Mouse (Mus musculus) 416B (cell line): ENCODE results near the gene Orc5.
"Not testable (repeated sequence)": the region's sequence is repeated elsewhere in the genome, so short reads cannot be mapped to it uniquely, and the experiment has no call there.

Experiments used
- DNase-seq: peaks from one replicate; pipeline ENCODE4 v3.0.0; 2011; ENCODE audit warnings: low read depth

The Orc5 gene

GRCm38 (mm10) chr5:22536695-22537094, 13.5 kb downstream of the Orc5 start:
- no peak for DNase-seq

GRCm38 (mm10) chr5:22532571-22532970, 17.7 kb downstream of the Orc5 start:
- DNase-seq, result no peak

DNA sequence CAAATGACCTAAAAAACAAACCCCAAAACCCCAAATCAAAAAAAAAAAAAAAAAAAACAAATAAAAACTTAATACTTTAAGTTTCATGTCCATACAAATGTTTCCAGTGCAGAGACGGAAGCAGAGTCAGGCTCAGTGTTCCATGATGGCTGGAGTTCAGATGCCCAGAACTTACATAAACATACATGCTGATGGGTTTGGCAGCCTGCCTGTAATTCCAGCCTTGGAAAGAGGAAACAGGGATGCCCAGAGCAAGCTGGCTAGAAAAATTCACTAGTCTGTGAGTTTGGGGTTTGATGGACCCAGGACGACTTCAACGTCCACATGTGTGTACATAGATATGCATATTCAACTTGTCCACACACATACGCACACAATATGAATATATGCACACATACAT, 27.6 kb downstream of the Orc5 start:
- DNase-seq, result no peak

DNA sequence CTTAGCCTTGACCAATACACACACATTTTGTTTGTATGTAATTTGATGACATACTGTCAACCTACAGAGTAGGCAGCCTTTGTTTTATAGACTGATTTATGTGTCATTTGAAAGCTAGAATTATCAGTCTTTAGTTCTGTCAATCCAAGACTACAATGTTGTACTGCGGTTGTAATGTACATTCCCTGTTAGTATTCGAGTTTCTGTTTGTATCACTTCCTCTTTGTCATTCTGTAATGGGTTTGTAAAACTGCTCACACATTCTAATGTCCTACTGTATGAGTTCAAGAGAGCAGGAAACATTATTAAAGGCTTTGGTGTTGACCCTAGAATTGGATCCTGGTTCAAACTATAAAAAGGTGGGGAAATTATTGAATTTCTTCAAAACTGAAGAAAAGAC, 30.5 kb downstream of the Orc5 start:
- DNase-seq, result no peak

DNA sequence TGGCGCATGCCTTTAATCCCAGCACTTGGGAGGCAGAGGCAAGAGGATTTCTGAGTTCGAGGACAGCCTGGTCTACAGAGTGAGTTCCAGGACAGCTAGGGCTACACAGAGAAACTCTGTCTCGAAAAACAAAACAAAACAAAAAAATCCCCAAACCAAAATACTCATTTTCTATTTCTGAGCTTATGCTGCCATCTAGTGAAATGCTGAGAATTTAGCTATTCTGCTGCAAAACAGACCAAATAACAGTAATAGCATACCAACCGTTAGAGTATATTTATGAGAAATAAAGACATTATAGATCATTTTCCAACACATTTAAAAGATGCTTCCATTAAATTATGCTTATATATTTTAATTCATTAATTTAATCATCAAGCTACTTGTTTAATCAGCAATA, 34.5 kb downstream of the Orc5 start:
- DNase-seq, result peak; percentile 36

DNA sequence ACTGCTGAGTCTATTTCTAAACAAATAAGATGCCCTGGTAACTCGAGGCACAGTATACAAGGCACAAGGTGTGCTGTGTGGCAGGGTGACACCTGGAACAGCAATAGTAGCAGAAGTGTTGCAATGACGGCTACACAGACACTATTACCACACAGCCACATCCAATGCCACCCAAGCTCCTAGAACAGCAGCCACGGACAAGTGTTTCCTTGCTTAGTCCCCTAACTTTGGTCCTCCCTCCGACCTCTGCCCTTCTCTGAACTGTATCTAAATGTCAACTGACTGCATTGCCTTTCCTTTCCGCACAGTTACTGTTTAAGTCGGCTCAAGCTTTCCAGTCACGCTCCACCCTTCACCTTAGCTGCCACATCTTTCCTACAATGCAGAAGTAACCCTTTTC, 36.0 kb downstream of the Orc5 start:
- not testable (repeated sequence) for DNase-seq

DNA sequence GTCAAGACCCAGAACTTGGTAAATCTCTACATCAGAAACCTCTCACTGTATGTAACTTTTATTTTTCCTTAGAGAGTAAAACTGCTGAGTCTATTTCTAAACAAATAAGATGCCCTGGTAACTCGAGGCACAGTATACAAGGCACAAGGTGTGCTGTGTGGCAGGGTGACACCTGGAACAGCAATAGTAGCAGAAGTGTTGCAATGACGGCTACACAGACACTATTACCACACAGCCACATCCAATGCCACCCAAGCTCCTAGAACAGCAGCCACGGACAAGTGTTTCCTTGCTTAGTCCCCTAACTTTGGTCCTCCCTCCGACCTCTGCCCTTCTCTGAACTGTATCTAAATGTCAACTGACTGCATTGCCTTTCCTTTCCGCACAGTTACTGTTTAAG, 37.6 kb downstream of the Orc5 start:
- not testable (repeated sequence) for DNase-seq

DNA sequence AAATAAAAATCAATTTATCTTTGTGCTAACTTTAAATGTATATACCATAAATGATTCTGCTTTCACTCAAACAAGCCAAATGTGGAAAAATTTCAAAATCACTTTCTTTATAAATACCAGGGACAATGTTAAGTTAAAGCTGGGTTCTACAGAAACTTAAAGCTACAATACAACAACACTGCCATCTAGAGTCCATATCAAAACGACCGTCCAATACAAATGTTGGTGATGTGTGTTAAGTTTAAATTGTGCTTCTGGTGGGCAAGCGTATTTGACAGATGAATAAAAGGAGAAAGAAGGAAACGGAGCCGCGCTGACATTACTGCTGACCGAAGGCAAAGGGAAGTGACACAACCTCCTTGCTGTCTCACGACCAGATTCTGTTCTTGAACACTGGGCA, 38.4 kb downstream of the Orc5 start:
- peak; percentile 54 for DNase-seq

DNA sequence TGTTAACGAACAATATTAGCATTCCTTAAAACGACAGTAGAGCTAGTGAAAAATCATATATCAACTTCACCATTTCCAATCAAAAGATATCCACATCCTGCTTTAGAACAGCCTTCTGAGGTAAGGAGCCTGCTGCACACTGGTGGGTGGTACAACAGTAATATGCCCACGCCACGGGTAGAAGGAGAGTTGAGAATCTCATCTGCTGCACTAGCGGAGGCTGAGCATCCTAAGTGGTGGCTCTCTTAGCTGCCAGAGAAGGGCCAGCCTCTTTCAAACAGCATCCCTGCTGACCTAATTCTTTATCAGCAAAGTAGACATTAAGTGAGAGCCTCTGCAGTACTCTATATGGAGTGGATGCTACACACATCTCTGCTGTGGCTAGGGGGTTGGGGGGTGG, 41.7 kb downstream of the Orc5 start:
- no peak for DNase-seq

GRCm38 (mm10) chr5:22499437-22499836, 50.8 kb downstream of the Orc5 start:
- no peak for DNase-seq

DNA sequence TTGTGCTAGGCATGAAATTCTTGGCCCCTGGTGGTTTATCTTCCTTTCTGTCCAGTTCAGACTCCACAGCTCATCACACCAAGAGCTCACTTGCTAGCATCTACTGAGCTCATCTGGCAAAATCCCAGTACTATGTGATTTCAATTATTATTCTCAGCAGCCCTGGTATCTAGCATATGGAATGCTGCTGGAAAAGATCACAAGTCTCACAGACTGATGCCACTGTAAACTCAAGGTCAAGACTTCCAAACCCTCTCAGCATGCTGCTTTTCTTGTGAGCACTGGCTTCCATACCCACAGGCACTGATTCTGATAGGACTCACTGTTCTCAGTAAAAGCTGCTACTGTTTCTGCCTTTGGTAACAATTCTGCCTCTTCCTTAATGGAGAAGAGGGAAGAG, 59.1 kb downstream of the Orc5 start:
- no peak for DNase-seq

- peak; percentile 36 for DNase-seq
Observed at GRCm38 (mm10) chr5:22489091-22489490, 61.1 kb downstream of the Orc5 start.

DNA sequence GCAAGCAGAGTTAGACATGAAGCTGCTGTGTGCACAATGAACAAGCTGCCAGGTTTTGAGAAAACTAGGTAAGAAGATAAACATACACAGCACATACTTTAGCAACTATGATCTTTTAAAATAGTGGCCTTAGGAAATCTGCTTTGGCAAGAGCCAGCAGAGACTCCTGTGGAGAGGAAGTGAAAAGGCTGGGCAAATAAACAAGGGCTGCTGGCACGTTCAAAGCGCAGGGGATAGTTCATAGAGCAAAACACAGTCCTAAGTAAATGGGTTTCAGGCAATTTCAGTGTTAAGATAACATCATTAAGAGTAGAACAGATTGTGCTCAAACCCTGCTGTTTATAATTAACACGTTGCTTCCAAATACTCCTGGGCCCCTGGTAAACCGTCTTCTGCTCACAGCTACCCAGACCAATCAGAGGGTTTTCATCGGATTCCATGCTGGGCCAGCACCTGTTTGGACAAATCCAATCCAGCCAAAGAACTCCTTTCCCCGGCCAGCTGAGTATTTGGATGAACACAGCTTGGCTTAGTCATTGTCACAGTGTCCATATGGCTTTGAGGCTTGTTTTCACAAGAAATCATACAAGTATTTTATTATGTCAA, 63.5 kb downstream of the Orc5 start:
- DNase-seq, result no peak

DNA sequence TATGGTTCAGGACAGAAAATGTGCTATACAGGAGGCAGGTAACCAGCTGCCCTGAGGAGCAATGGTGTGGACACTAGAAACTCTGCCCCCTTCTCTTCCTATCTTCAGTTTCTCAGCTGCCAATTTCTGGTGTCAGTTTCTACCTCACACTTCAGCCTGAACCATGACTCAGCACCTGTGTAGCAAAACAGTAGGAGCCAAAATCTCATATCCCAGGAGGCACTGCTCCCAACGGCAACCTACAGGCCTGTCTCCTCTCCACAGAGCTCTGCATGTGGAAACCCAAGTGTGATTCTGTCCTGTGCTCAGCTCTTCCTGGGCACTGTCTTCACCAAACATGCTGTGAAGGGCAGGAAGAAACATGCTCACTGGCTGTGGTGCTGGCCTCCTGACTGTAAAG, 64.5 kb downstream of the Orc5 start:
- peak; percentile 16 for DNase-seq

DNA sequence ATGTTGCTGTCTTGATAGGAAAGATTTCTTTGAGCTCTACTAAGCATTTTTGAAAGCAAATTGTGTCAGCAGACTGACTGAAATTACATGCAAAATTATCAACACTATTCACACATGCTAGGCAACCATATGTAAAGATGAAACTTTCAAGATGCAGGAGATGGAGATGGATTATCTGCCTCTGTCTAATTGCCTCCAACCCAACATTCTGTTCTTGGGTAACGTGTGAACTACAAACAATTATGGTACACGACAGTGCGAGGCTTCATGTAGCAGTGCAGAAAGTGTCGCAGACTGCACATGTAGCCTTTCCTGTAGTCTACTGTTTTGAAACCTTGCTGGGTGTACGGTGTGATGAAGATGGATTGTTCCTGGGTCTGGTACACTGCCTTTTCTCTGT, 67.7 kb downstream of the Orc5 start:
- no peak for DNase-seq

GRCm38 (mm10) chr5:22472445-22472844, 77.8 kb downstream of the Orc5 start:
- not testable (repeated sequence) for DNase-seq

GRCm38 (mm10) chr5:22471243-22471642, 79.0 kb downstream of the Orc5 start:
- DNase-seq, result no peak

DNA sequence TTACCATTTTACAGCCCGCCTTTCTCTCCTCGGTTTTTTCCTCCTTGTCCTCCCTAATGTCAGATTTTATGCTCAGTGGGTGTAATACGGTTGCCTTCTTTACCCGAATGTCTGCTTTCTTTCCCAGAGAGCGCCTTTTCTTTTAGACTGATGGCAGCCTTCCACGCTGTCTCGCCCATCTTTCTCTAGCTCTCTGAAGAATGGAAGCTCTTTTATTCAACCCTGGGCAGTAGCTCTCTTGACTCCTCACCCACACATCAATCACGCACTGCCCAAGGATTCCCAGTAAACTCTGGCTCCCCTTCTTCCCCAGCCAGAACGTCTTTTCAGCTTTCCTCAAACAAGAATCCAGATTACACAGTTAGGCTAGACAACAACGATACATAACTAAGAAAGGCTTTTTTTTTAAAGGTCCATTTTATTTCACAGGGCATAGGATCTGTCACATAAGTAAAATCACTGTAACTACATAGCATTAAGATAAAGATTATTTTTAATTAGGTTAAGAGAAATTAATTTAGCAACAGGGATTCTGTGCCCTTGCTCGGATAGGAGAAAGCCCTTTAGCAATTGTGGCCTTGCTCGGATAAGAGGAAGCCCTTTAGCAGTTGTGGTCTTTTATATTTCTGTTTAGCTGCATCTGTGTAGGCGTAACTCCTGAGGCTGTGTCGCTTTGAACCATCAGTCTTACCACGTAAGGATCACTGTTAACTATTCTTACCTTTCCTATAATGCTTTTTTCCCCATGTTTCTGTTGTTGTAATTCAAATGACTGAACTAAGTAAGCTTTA, 97.2 kb downstream of the Orc5 start:
- DNase-seq, result no peak

- no peak for DNase-seq
Observed at GRCm38 (mm10) chr5:22452452-22452851, 97.8 kb downstream of the Orc5 start.

DNA sequence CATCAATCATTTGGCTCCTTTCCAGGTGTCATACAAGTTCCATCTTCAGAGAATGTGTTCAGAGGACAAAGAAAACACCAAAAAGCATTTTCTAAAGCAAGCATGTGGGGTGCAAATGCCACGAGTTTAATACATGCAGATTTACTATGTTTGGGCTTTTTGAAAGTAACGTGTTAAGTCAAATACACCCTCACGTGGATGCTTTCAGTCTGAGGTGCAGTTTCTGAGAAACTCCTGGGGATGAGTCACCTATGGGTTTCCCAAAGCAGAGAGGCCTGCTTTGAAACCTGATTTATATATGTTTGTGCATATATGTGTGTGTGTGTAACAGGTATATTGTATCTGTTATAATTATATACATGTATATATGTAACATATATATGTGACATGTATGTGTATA, 98.5 kb downstream of the Orc5 start:
- no peak for DNase-seq

GRCm38 (mm10) chr5:22449492-22449891, 100.7 kb downstream of the Orc5 start:
- DNase-seq, result no peak
